Mouse (Mus musculus) gastrocnemius, postnatal 4 days (tissue): Measurements from ENCODE around the gene Tmem88b. TPM values are rescaled to one million over a fixed set of nuclear protein-coding genes. Genes with fewer than 3 reads are reported as not detected.

Experiments
- microRNA-seq: library from miRNA; unstranded; fragments of <30 nt; microRNA quantifications from one replicate; pipeline ENCODE4 v1.2.0, GENCODE M21; 2021
- total RNA-seq, 2 experiments: library from RNA; stranded (reverse); gene quantifications; 2 replicates each; pipeline ENCODE4 v1.2.3; 2021

The Tmem88b gene
- total RNA-seq, 2 experiments from 2014 or later = 3.8 to 5.1 TPM

Small RNAs within 50 kb of the gene (microRNA-seq; reads per million reads assigned to microRNA genes)
- not detected for gene Gm27743

Other genes starting within 250 kb of the Tmem88b start
- gene Nadk, start 223.5 kb downstream of the Tmem88b start, total RNA-seq = 10 to 100 TPM; 31.8 to 33.1 TPM
- gene Slc35e2, start 184.5 kb downstream of the Tmem88b start, total RNA-seq = 10 to 100 TPM; 12.0 to 13.0 TPM
- gene Cdk11b, start 161.0 kb downstream of the Tmem88b start, total RNA-seq = 10 to 100 TPM; 35.8 to 44.0 TPM
- gene Gm10563, start 140.5 kb downstream of the Tmem88b start, total RNA-seq = not detected
- 10 to 100 TPM; 30.1 to 37.9 TPM for gene Mmp23, start 132.5 kb downstream of the Tmem88b start, total RNA-seq
- gene Mib2, start 116.7 kb downstream of the Tmem88b start, total RNA-seq = 10 to 100 TPM; 25.9 to 27.1 TPM
- gene Fndc10, start 91.5 kb downstream of the Tmem88b start, total RNA-seq = 10 to 100 TPM in 1 of 2 experiments, 1 to 10 TPM in 1; 9.8 to 10.4 TPM
- gene Ssu72, start 81.1 kb downstream of the Tmem88b start, total RNA-seq = 10 to 100 TPM; 61.5 to 63.0 TPM
- gene Tmem240, start 51.1 kb downstream of the Tmem88b start, total RNA-seq = 1 to 10 TPM; 1.3 to 1.5 TPM
- 10 to 100 TPM; 44.4 to 46.1 TPM for gene Atad3a, start 24.8 kb downstream of the Tmem88b start, total RNA-seq
- 10 to 100 TPM; 23.4 to 26.4 TPM for gene Vwa1, start 11.2 kb downstream of the Tmem88b start, total RNA-seq
- gene Ankrd65, start 4.6 kb upstream of the Tmem88b start, total RNA-seq = under 1 TPM in 1 of 2 experiments, not detected in 1; 0.39 TPM
- 10 to 100 TPM; 61.5 to 67.5 TPM for gene Mrpl20, start 17.0 kb upstream of the Tmem88b start, total RNA-seq
- gene Ccnl2, start 26.6 kb upstream of the Tmem88b start, total RNA-seq = 10 to 100 TPM; 58.0 to 71.0 TPM
- gene Aurkaip1, start 45.4 kb upstream of the Tmem88b start, total RNA-seq = 10 to 100 TPM; 80.6 to 80.9 TPM
- gene Mxra8, start 53.8 kb upstream of the Tmem88b start, total RNA-seq = 100 to 1,000 TPM; 138 to 147 TPM
- 10 to 100 TPM; 82.1 to 85.1 TPM for gene Dvl1, start 61.5 kb upstream of the Tmem88b start, total RNA-seq
- under 1 TPM; 0.26 to 0.34 TPM for gene Tas1r3, start 77.5 kb upstream of the Tmem88b start, total RNA-seq
- 10 to 100 TPM; 14.0 to 17.6 TPM for gene Cptp, start 83.6 kb upstream of the Tmem88b start, total RNA-seq
- gene Ints11, start 83.7 kb upstream of the Tmem88b start, total RNA-seq = 10 to 100 TPM; 22.0 to 25.2 TPM
- 10 to 100 TPM; 27.4 to 30.1 TPM for gene Pusl1, start 105.9 kb upstream of the Tmem88b start, total RNA-seq
- gene Acap3, start 105.9 kb upstream of the Tmem88b start, total RNA-seq = 10 to 100 TPM; 30.1 to 31.6 TPM
- gene Ube2j2, start 158.0 kb upstream of the Tmem88b start, total RNA-seq = 10 to 100 TPM; 59.6 to 74.0 TPM
- gene C1qtnf12, start 176.4 kb upstream of the Tmem88b start, total RNA-seq = 10 to 100 TPM; 24.0 to 36.0 TPM
- 1 to 10 TPM; 4.8 to 6.0 TPM for gene B3galt6, start 206.8 kb upstream of the Tmem88b start, total RNA-seq
- 100 to 1,000 TPM; 116 to 117 TPM for gene Sdf4, start 207.0 kb upstream of the Tmem88b start, total RNA-seq
- gene Tnfrsf4, start 228.0 kb upstream of the Tmem88b start, total RNA-seq = 1 to 10 TPM in 1 of 2 experiments, under 1 TPM in 1; 0.93 to 1.4 TPM
- under 1 TPM; 0.62 to 0.66 TPM for gene Tnfrsf18, start 240.3 kb upstream of the Tmem88b start, total RNA-seq